Mouse (Mus musculus): Measurements from ENCODE around the gene B3gnt2.

Gene B3gnt2

DNA sequence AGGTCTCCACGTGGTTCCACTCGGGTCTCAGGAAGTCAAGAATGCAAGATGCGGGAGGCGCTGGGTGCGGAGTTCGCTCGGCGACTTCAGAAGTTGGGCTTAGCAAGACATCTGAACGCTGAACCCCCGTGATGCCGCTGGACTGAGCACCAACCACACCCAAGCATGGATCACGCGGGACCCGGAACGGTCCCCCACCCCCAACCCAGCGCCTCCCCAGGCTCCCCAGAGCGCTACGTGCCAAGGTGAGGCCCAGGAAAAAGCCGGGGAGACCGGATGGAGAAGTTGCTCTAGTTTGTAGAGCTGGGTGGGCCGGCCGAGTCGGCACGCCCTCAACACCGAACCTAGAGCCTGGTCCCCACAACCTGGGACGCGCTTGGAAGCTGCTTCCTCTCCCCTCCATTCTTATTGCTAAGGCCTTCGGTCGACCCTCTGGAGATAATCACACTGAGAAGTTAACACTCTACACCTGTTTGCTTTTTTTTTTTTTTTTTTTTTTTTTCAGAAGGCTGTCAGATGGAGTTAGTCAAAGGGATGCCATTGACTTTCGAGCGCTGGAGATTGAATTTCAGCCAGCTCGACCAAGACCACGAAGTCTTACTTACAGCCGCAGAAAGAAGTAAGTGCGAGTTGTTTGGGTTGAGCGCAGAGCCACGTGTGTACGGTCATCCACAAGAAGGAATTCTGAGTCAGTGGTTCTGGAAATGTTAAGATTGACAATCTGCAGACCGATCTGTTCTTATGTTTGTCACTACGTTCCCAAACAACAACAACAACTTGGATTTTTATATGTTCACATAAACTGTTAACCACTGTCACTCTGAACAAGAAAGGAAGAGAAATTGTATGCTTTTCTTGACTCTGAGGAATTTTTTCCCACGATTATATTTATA lies at the start of gene B3gnt2:
B3gnt2 (minus strand) TSS at position 627 of the 893 bp plus-strand sequence.
- in situ Hi-C loops (cut with MseI, MboI): no loop called here

DNA sequence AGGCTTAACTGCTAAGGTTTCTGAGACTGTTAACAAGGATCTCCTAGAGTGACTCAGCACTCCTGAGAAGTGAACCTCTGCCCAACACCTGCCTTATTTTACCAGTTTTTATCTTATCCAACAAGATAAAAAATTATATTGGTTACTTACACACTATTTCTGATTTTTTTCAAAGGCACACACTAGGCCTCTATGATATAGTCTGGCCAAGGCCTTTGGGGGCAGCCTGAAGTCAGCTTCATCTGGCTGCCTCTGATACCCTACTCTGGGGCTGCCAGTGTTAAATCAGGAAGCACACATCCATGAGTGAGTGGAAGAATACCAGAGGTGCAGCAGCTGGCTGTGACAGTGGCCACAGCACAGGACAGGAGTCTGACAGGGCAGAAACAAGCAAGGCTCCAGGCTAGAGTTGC lies 45.7 kb upstream of the B3gnt2 start:
- in situ Hi-C loops (cut with MseI, MboI): no loop called here

GRCm38 (mm10) chr11:22902923-22903322 lies 42.2 kb upstream of the B3gnt2 start:
- in situ Hi-C loops (cut with MseI, MboI): no loop called here

- in situ Hi-C loops (cut with MseI, MboI): no loop called here
Measured at GRCm38 (mm10) chr11:22900041-22900440, 39.3 kb upstream of the B3gnt2 start.

- in situ Hi-C loops (cut with MseI, MboI): no loop called here
Measured at GRCm38 (mm10) chr11:22897642-22898041, 36.9 kb upstream of the B3gnt2 start.

DNA sequence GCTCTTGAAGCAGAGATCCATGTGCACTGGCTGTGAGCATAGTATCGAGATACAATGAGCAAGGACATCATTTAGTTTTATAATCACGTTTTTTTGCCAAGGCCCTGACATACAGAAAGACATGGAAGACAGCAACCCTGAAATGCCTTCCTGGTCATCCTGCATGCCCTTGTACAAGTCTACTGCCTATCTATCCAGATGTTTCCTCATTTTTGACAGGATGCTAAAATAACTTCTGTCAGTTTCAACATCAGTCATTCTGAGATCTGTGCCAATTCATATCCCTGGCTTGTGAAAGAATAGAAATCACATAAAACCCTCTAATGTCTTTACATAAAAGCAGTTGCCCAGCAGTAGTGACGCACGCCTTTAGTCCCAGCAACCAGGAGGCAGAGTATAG lies 36.4 kb upstream of the B3gnt2 start:
- in situ Hi-C loops (cut with MseI, MboI): no loop called here

DNA sequence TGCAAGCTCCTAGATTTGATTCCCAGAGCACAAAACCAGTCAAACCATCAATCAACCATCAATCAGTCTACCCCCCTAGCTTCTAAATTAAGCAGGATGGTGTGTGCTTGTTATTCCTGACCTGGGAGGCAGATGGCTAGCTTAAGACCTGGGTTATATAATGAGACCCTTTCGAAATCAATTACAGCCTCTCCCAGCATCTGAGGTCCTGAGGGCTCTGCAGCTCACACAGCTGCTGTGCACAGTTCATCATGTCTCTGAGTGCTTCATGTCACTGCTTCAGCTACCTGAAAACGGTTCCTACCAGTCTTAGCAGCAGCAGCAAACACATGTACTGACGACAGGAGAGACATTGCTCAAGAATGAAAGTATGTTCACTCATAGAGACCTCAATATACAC lies 32.3 kb upstream of the B3gnt2 start:
- in situ Hi-C loops (cut with MseI, MboI): no loop called here

- in situ Hi-C loops (cut with MseI, MboI): no loop called here
Measured at GRCm38 (mm10) chr11:22892466-22892865, 31.7 kb upstream of the B3gnt2 start.

- in situ Hi-C loops (cut with MseI, MboI): no loop called here
Measured at GRCm38 (mm10) chr11:22891876-22892275, 31.1 kb upstream of the B3gnt2 start.

- in situ Hi-C loops (cut with MseI, MboI): no loop called here
Measured at GRCm38 (mm10) chr11:22891242-22891641, 30.5 kb upstream of the B3gnt2 start.

DNA sequence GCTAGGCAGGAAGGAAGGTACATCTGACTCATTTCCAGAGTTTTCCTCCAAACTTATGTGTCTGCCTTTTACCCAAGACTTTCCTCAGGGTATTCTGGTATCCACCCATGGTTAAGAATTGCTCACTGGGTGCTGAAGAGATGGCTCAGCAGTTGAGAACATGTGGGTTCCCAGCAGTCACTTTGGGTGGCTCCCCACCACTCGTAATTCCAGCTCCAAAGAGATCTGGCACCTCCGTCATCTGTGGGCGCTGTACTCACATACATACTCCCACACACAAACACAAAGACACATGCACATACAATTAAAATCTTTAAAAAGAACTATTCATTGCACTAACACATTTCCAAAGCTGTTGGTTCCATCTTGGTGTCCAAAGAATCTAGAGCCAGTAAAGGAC lies 28.5 kb upstream of the B3gnt2 start:
- in situ Hi-C loops (cut with MseI, MboI): no loop called here

- in situ Hi-C loops (cut with MseI, MboI): no loop called here
Measured at GRCm38 (mm10) chr11:22886991-22887390, 26.2 kb upstream of the B3gnt2 start.

DNA sequence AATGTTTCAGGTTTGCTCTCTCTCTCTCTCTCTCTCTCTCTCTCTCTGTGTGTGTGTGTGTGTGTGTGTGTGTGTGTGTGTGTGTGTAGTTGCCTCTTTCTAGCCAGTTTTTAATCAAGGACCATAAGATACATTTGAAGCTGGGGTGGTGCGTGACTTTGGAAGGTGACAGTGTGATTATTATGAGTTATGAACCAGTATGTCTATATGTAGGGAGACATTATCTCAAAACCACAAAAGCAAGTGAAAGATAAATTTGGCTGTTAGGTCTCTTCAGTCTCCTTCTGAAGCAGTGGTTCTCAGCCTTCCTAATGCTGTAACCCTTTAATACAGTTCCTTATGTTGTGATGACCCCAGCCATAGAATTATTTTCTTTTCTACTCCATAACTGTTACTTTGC lies 24.6 kb upstream of the B3gnt2 start:
- in situ Hi-C loops (cut with MseI, MboI): no loop called here

DNA sequence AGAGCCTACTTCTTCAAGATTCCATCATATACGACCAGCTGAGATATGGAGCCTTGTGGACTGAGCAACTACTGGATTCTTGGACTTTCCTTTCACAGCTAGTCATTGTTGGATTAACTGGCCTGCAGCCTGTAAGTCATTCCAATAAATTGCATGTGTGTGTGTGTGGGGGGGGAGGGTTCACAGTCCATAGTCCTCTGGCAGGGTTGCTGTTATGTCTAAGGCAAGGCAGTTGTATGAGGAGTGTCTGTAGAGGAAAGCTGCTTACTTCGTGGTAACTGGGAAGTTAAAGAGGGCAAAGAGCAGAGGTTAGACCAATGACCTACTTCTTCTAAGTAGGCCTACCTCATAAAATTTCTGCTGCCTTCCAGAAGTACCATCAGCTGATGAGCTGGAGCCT lies 22.9 kb upstream of the B3gnt2 start:
- in situ Hi-C loops (cut with MseI, MboI): no loop called here

GRCm38 (mm10) chr11:22882926-22883325 lies 22.2 kb upstream of the B3gnt2 start:
- in situ Hi-C loops (cut with MseI, MboI): no loop called here

GRCm38 (mm10) chr11:22880383-22881172 lies 19.8 kb upstream of the B3gnt2 start:
- in situ Hi-C loops (cut with MseI, MboI): no loop called here

- in situ Hi-C loops (cut with MseI, MboI): no loop called here
Measured at GRCm38 (mm10) chr11:22879645-22880044, 18.9 kb upstream of the B3gnt2 start.

GRCm38 (mm10) chr11:22876680-22877330 lies 16.0 kb upstream of the B3gnt2 start:
- in situ Hi-C loops (cut with MseI, MboI): no loop called here

GRCm38 (mm10) chr11:22875279-22875678 lies 14.5 kb upstream of the B3gnt2 start:
- in situ Hi-C loops (cut with MseI, MboI): no loop called here

- in situ Hi-C loops (cut with MseI, MboI): no loop called here
Measured at GRCm38 (mm10) chr11:22874747-22875146, 14.0 kb upstream of the B3gnt2 start.

DNA sequence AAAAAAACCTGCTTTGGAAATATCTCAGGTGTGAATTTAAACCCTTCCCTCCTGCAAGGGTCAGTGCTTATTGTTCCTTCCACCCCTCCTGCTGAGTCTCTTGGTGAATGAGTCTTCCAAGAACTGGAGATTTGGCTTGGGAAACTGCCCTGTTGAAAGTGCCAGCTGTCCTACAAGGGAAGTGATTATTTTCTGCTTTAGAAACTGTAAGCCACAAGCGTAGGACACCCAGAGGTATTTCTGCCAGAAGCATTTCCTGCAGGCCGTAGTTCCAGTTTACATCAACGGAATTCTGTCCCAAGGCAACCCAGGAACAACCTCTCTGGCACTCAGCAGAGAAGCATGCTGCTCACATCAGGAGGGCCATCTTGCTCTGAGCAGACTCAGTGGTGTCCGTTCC lies 12.6 kb upstream of the B3gnt2 start:
- in situ Hi-C loops (cut with MseI, MboI): no loop called here

- in situ Hi-C loops (cut with MseI, MboI): no loop called here
Measured at GRCm38 (mm10) chr11:22872307-22872680, 11.5 kb upstream of the B3gnt2 start.
